Mouse (Mus musculus) MEL (cell line): ENCODE data around the gene Pip5k1a.

Experiments
- E2F4 ChIP-seq: IDR thresholded peaks from 2 replicates; pipeline ENCODE4 v1.6.1; 2011; ENCODE audit warnings: low read depth, low read length, improper control_type of control experiment, borderline replicate concordance
- HCFC1 ChIP-seq: IDR thresholded peaks from 2 replicates; pipeline ENCODE4 v1.6.1; 2012; ENCODE audit warnings: low read depth, mild to moderate bottlenecking, inconsistent platforms, low read length, improper control_type of control experiment, moderate library complexity
- USF2 ChIP-seq, 2 experiments: IDR thresholded peaks; 2 replicates each; pipeline ENCODE4 v1.6.1; 2011 to 2012; ENCODE audit warnings: improper control_type of control experiment in 2 of 2, low read length in 2 of 2, borderline replicate concordance in 1 of 2, inconsistent platforms in 1 of 2, low read depth in 1 of 2, mild to moderate bottlenecking in 1 of 2; ENCODE audit not compliant: insufficient read depth in 1 of 2
- ZC3H11A ChIP-seq: IDR thresholded peaks from 2 replicates; pipeline ENCODE4 v1.6.1; 2012; ENCODE audit warnings: low read depth, mild to moderate bottlenecking, inconsistent platforms, low read length, improper control_type of control experiment

DNA sequence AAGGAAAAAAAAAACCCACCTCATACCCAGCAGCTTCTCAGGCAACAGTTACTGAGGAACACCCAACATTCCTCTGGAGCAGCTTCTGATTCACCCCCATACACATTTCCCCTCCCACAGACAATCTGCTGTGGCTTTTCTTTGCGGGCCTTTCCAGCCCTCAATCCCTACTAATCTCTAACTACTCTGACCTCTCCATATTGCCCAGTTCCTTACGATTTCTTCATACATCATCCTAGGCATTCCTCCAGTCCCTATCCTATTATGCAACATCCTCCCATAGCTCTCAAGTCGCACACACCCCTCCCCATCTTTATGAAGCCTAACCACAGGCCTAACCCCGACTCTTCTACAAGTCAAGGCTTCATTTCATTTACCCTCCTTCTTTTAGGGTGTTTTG lies 1.6 kb downstream of the Pip5k1a start:
- TF ChIP-seq E2F4 (no peak), ZC3H11A (no peak), USF2 (IDR thresholded peaks at IDR 0.05; ENCODE audit: borderline replicate concordance in 1 of 2, insufficient read depth in 1 of 2, low read depth in 1 of 2, low read length in 2 of 2) (no peak), HCFC1 (no peak)
